Mouse (Mus musculus): ENCODE data around the gene Nfib. TPM values are rescaled to one million over a fixed set of nuclear protein-coding genes. Genes with fewer than 3 reads are reported as not detected.

Gene Nfib
- 0.06 to 0.22 TPM (median 0.09 TPM) in 4 replicates for total RNA-seq (2023; ENCODE audit: inconsistent age)

DNA sequence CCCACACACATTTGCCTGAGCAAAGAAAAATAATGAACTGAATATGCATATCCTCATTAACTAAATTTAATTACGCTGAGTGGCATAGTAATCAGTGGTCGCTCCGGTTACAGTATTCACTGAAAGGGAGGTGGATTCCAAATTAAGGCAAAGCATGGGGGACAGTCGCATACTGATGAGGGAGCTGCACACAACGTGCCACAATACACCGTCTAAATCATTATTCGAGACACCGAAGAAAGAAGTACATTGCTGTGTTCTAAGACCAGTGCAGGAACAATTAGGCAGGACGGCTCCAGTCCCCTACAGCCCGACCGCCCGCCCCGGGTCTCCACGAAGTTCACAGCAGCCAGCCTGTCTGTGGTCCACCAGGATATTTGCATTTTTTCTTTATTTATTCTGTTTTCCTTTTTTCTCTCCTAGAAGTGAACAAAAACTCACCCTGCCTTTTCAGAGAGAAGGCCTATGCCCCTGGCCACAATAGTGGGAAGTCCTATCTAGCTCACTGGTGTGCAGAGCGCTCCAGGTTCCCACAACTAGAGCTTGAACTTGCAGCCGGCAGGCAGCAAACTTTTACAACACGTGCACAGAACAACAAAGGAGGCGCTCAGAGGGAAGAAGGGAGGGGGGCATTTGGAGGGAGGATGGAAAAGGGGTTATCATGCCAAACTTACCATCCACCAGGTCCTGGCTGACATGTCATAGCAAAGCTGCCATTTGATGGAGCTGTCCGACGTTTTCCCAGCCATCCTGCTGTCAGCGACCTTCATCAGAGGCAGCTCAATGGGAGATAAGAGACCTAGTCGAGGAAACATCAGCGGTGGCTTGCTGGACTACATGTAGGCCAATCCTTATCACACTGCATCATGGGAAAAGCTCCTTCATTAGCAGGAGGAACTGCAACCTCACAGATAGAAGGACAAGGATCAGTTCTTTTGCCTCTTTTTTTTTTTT lies at the start of gene Nfib:
Gene Nfib, minus strand, starts transcription at position 910 of the 954 bp plus-strand sequence.

Other genes with a start within 250 kb of the Nfib start
- 17.0 to 20.4 TPM (median 19.7 TPM) in 4 replicates for gene Zdhhc21, start 154.2 kb upstream of the Nfib start, total RNA-seq (2023; ENCODE audit: inconsistent age)
- gene Cer1, start 179.4 kb upstream of the Nfib start, total RNA-seq (2023; ENCODE audit: inconsistent age), result not detected in 4 replicates